Mouse (Mus musculus): ENCODE measurements at regions not wholly inside any gene's neighbourhood (a gene's known extent, or its start where the extent isn't known, plus 50 kb on each side); places are given as distances from the start of the nearest gene placed in this dataset.

- 0 out of 2 replicates have a peak, but pooled peaks cover 4% of the 10 kb centered on the region for H3K9me3 ChIP-seq (ENCODE audit: control insufficient read depth, low read length)
- peaks cover 5% of the 10 kb centered on the region; the same call in 1 of the 2 replicates for H3K4me1 ChIP-seq (replicated peaks; ENCODE audit: control insufficient read depth, insufficient read depth, low read length)
- no peak overlapping the region for H3K4me2 ChIP-seq (replicated peaks)
- H3K27me3 ChIP-seq (ENCODE audit: control insufficient read depth, insufficient read depth, low read length) = no peaks in the 10 kb centered on the region
- H3K4me3 ChIP-seq (replicated peaks; ENCODE audit: low read length) = no peak overlapping the region
- no peak overlapping the region for H3K9ac ChIP-seq
- no peaks in the 10 kb centered on the region for H3K36me3 ChIP-seq (replicated peaks; ENCODE audit: control insufficient read depth, insufficient read depth)
- no peak for DNase-seq (ENCODE audit: low spot score)
- no peak overlapping the region for H3K27ac ChIP-seq
- peak; percentile 14; the same call in 1 of the 2 replicates for ATAC-seq (ENCODE audit: low FRiP score)
Observed at GRCm38 (mm10) chr1:111699030-111699732, 165.5 kb downstream of the Dsel start.

DNA sequence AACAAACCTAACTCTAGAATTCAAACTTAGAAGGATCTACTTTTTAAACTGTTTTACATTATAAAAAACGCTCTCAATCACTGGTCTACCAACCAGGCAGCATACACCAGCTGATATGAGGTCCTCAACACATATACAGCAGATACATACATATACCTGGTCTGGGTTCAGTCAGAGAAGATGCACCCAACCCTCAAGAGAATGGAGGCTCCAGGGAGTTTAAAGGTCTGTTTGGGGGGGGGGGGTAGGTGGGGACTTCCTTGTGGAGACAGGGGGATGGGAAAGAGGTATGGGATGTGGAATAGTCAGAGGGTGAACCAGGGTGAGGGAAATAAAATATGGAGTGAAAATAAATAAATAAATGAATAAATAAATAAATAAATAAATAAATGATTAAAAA is 203.8 kb downstream of the Dsel start:
- ATAC-seq (ENCODE audit: low FRiP score) = 0 out of 2 replicates have a peak, but pooled peaks have one; percentile 21
- H3K27ac ChIP-seq = no peak overlapping the region
- H3K9me3 ChIP-seq (ENCODE audit: control insufficient read depth, low read length) = no peaks in the 10 kb centered on the region
- WGBS = 93% methylated on average over 1 of the region's 1 CpGs
- no peak overlapping the region for H3K4me2 ChIP-seq (replicated peaks)
- H3K9ac ChIP-seq = no peak overlapping the region
- H3K4me3 ChIP-seq (replicated peaks; ENCODE audit: low read length) = no peak overlapping the region
- H3K4me1 ChIP-seq (replicated peaks; ENCODE audit: control insufficient read depth, insufficient read depth, low read length) = no peaks in the 10 kb centered on the region
- H3K36me3 ChIP-seq (replicated peaks; ENCODE audit: control insufficient read depth, insufficient read depth) = no peaks in the 10 kb centered on the region
- no peaks in the 10 kb centered on the region for H3K27me3 ChIP-seq (ENCODE audit: control insufficient read depth, insufficient read depth, low read length)
- DNase-seq (ENCODE audit: low spot score) = no peak

DNA sequence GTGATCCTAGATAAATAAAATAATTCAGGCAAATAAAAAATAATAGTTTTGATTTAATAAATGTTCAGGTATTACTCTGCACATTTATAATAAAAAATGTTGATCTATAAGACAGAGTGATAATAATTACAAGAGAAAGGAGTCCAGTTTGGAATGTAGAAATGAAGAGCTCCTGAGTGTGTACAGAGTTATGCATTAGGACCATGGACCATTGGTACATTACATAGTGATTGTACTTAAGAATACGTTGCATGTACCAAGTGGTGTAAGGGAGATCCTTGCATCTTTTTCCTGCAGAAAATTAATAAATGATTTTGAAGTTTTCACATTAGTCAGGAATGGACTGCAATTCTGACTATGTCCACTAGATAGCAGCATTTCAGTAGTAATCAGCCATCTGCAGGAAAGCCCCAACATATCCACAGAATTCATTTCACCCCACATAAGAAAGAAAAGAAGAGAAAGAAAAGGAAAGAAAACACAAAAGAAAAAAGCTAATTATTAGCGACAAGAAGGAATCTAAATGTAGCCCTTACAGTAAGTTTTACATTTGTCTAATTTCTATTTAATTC is 204.5 kb downstream of the Dsel start:
- Histone ChIP-seq H3K9ac (no peak overlapping the region), H3K4me1 (replicated peaks; ENCODE audit: control insufficient read depth, insufficient read depth, low read length) (no peaks in the 10 kb centered on the region), H3K27ac (no peak overlapping the region), H3K36me3 (replicated peaks; ENCODE audit: control insufficient read depth, insufficient read depth) (no peaks in the 10 kb centered on the region), H3K4me2 (replicated peaks) (no peak overlapping the region), H3K4me3 (replicated peaks; ENCODE audit: low read length) (no peak overlapping the region), H3K9me3 (ENCODE audit: control insufficient read depth, low read length) (no peaks in the 10 kb centered on the region), H3K27me3 (ENCODE audit: control insufficient read depth, insufficient read depth, low read length) (no peaks in the 10 kb centered on the region)
- ATAC-seq (ENCODE audit: low FRiP score) (no peak), DNase-seq (ENCODE audit: low spot score) (peak; percentile 84)
- 8% methylated on average over 2 of the region's 2 CpGs for WGBS

GRCm38 (mm10) chr1:111633860-111634460 is 230.8 kb downstream of the Dsel start:
- H3K9me3 ChIP-seq (ENCODE audit: control insufficient read depth, low read length) = no peaks in the 10 kb centered on the region
- peak overlapping the region; percentile 30; the same call in 1 of the 2 replicates for H3K4me2 ChIP-seq (replicated peaks)
- no peaks in the 10 kb centered on the region for H3K36me3 ChIP-seq (replicated peaks; ENCODE audit: control insufficient read depth, insufficient read depth)
- ATAC-seq (ENCODE audit: low FRiP score) (peak; percentile 92), DNase-seq (ENCODE audit: low spot score) (peak; percentile 88)
- H3K27ac ChIP-seq = no peak overlapping the region
- no peaks in the 10 kb centered on the region for H3K27me3 ChIP-seq (ENCODE audit: control insufficient read depth, insufficient read depth, low read length)
- H3K4me3 ChIP-seq (replicated peaks; ENCODE audit: low read length) = no peak overlapping the region
- H3K9ac ChIP-seq = no peak overlapping the region
- no peaks in the 10 kb centered on the region for H3K4me1 ChIP-seq (replicated peaks; ENCODE audit: control insufficient read depth, insufficient read depth, low read length)
- 49% methylated on average over 3 of the region's 3 CpGs for WGBS
